Mouse (Mus musculus) hindbrain, postnatal 0 days (tissue): ENCODE data around the gene Got1. TPM values are rescaled to one million over a fixed set of nuclear protein-coding genes. Genes with fewer than 3 reads are reported as not detected.

ENCODE experiments used
- ATAC-seq: fragments of 200-750 bp; cut with Nextera tagmentation; 2 replicates; pipeline ENCODE4 v1.8.0; 2017; ENCODE audit warnings: mild to moderate bottlenecking, moderate TSS enrichment, moderate library complexity
- DNase-seq: peaks from one replicate; pipeline ENCODE4 v3.0.0-alpha.2; 2015; ENCODE audit warnings: low spot score
- H3K27ac ChIP-seq: fragments of 300-500 bp; sonication (generic); 2 replicates; pipeline ENCODE4 v1.5.1; 2014; ENCODE audit warnings: mild to moderate bottlenecking
- H3K27me3 ChIP-seq: fragments of 300-500 bp; sonication (generic); 2 replicates; pipeline ENCODE4 v1.6.1; 2014; ENCODE audit warnings: low read length, mixed read lengths; ENCODE audit not compliant: insufficient read depth
- H3K36me3 ChIP-seq: fragments of 300-500 bp; sonication (generic); 2 replicates; pipeline ENCODE4 v1.6.1; 2014; ENCODE audit warnings: low read length, mixed read lengths; ENCODE audit not compliant: insufficient read depth
- H3K4me1 ChIP-seq: fragments of 300-500 bp; sonication (generic); 2 replicates; pipeline ENCODE4 v1.6.1; 2014; ENCODE audit warnings: antibody characterized with exemption, low read length, mixed read lengths; ENCODE audit not compliant: insufficient read depth
- H3K4me2 ChIP-seq: fragments of 300-500 bp; sonication (generic); 2 replicates; pipeline ENCODE4 v1.6.1; 2014; ENCODE audit warnings: low read depth, mild to moderate bottlenecking, low read length, moderate library complexity, mixed read lengths
- H3K4me3 ChIP-seq: fragments of 300-500 bp; sonication (generic); 2 replicates; pipeline ENCODE4 v1.5.1; 2014; ENCODE audit warnings: low read length
- H3K9ac ChIP-seq: fragments of 300-500 bp; sonication (generic); replicated peaks from 2 replicates; pipeline ENCODE4 v1.6.1; 2014; ENCODE audit warnings: mild to moderate bottlenecking, low read length, moderate library complexity, mixed read lengths
- H3K9me3 ChIP-seq: fragments of 300-500 bp; sonication (generic); 2 replicates; pipeline ENCODE4 v1.6.1; 2016; ENCODE audit warnings: low read length, mixed read lengths
- CTCF ChIP-seq: IDR thresholded peaks from 2 replicates; pipeline ENCODE4 v1.5.1; 2016; ENCODE audit warnings: antibody characterized with exemption, control low read depth, low read depth
- WGBS: fragments of 180-500 bp; shearing (Covaris S2); extraction: QIAGEN DNeasy Blood & Tissue Kit; methylation state at CpG from one replicate; pipeline ENCODE4 v1.1.7; 2014; 5-methylcytosine and 5-hydroxymethylcytosine counted together
- polyA plus RNA-seq: library from polyadenylated mRNA; unstranded; fragments of >200 nt; fragmentation: Nextera tagmentation; extraction: Ambion mirVana; gene quantifications from 2 replicates; pipeline ENCODE4 v1.2.1, GENCODE M21; 2015
- total RNA-seq: library from RNA; depleted of rRNA; stranded (reverse); fragments of >200 nt; gene quantifications from 2 replicates; pipeline ENCODE4 v1.2.3, GENCODE M21; 2014

Gene Got1
- total and polyA plus RNA-seq, 2 experiments from 2014 or later = 132 to 136 TPM

GRCm38 (mm10) chr19:43523551-43523950, 854 bp downstream of the Got1 start:
- Histone ChIP-seq H3K36me3 (no peaks in the 10 kb centered on the region), H3K9me3 (no peaks in the 10 kb centered on the region), H3K27me3 (no peaks in the 10 kb centered on the region), H3K4me2 (peak overlapping the region; percentile 88), H3K4me1 (peaks cover 6% of the 10 kb centered on the region), H3K27ac (peak overlapping the region; percentile 79; the same call in 1 of the 2 replicates), H3K4me3 (peak overlapping the region; percentile 76), H3K9ac (peak overlapping the region; percentile 45)
- no peak for TF ChIP-seq CTCF
- WGBS = 10% methylated on average over 12 of the region's 12 CpGs
- DNase-seq = peak; percentile 47
- ATAC-seq = no peak

GRCm38 (mm10) chr19:43521996-43522395, 2.4 kb downstream of the Got1 start:
- no peak overlapping the region for H3K27ac ChIP-seq
- DNase-seq (no peak), ATAC-seq (no peak)
- no peaks in the 10 kb centered on the region for H3K36me3 ChIP-seq
- no peak for TF ChIP-seq CTCF
- H3K27me3 ChIP-seq = no peaks in the 10 kb centered on the region
- H3K9ac ChIP-seq = no peak overlapping the region
- no peaks in the 10 kb centered on the region for H3K9me3 ChIP-seq
- 72% methylated on average over 9 of the region's 9 CpGs for WGBS
- H3K4me3 ChIP-seq = no peak overlapping the region
- peak overlapping the region; percentile 42 for H3K4me2 ChIP-seq
- H3K4me1 ChIP-seq = peaks cover 6% of the 10 kb centered on the region

DNA sequence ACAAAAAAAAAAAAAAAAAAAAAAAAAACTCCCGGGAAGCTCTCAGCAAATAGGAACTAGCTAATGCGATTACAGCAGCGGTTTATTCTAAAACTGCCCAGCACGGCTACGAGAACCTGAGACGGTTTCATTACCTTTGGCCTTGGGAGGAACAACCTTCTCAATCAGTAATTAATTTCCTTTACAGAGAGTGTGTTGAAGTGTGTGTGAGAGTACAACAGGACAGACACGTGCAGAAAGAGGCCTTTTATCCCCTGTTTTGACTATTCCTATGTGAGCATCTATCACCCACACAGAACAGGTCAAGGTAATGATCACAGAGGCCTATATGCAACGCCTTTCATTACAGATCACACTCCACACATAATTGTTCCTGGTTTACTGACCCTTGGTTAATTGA, 3.0 kb downstream of the Got1 start:
- Histone ChIP-seq H3K27ac (no peak overlapping the region), H3K27me3 (no peaks in the 10 kb centered on the region), H3K4me3 (peak overlapping the region; percentile 8; the same call in 1 of the 2 replicates), H3K9ac (no peak overlapping the region), H3K36me3 (no peaks in the 10 kb centered on the region), H3K9me3 (no peaks in the 10 kb centered on the region), H3K4me1 (peaks cover 6% of the 10 kb centered on the region), H3K4me2 (peak overlapping the region; percentile 42)
- TF ChIP-seq CTCF = no peak
- DNase-seq (no peak), ATAC-seq (no peak)
- WGBS = 25% methylated on average over 8 of the region's 8 CpGs

DNA sequence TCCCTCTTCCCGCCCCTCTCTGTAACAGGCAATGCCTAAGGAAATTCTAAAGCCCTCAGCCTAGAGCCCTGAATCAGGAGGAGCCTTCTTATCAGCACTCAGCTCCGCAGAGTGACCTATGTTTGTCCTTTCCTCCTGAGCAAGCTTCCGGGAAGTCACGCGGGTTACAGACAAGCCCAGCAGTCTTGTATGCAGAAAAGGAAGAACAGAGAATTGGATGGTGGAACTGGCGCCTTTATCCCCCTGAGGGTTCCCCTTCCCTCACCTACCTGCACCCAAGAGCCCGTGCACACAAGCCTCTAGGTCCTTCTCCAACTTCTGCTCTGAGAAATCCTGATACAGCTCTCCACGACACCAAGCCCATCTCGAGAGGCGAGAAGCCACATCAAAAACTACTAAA, 4.0 kb downstream of the Got1 start:
- 75% methylated on average over 9 of the region's 10 CpGs for WGBS
- Histone ChIP-seq H3K27ac (no peak overlapping the region), H3K9ac (0 out of 2 replicates have a peak overlapping the region, but pooled peaks have one; percentile 7), H3K36me3 (0 out of 2 replicates have a peak, but pooled peaks cover 3% of the 10 kb centered on the region), H3K4me1 (peaks cover 5% of the 10 kb centered on the region), H3K4me3 (no peak overlapping the region), H3K9me3 (no peaks in the 10 kb centered on the region), H3K4me2 (peak overlapping the region; percentile 42; the same call in 1 of the 2 replicates), H3K27me3 (no peaks in the 10 kb centered on the region)
- DNase-seq = no peak
- no peak for ATAC-seq
- TF ChIP-seq CTCF = no peak

GRCm38 (mm10) chr19:43519226-43519625, 5.2 kb downstream of the Got1 start:
- 0 out of 2 replicates have a peak, but pooled peaks cover 12% of the 10 kb centered on the region for H3K36me3 ChIP-seq
- H3K4me2 ChIP-seq = no peak overlapping the region
- no peak for ATAC-seq
- H3K27me3 ChIP-seq = no peaks in the 10 kb centered on the region
- no peak for TF ChIP-seq CTCF
- H3K9me3 ChIP-seq = no peaks in the 10 kb centered on the region
- no peak overlapping the region for H3K4me3 ChIP-seq
- H3K27ac ChIP-seq = no peak overlapping the region
- H3K9ac ChIP-seq = no peak overlapping the region
- no peaks in the 10 kb centered on the region for H3K4me1 ChIP-seq
- 66% methylated on average over 10 of the region's 10 CpGs for WGBS
- DNase-seq = no peak

GRCm38 (mm10) chr19:43518261-43518660, 6.1 kb downstream of the Got1 start:
- WGBS = 81% methylated on average over 7 of the region's 7 CpGs
- ATAC-seq = no peak
- no peak overlapping the region for H3K9ac ChIP-seq

DNA sequence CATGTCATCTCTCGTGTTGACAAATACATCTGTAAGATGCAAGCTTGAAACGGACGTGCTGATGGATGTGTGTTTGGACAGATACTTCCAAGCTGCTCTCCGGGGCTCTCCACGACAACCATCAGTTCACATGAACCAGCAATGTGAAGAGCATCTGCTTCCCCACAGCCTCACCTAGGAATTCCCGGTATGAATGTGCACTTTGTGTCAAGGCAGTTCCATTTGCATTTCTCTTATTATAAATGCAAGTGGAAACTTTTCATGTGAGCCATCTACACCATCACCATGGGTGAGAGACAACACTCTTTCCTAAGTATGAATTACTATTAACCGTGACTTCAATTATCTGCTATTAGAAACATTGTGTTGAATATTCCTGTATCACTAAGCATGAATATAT, 6.6 kb downstream of the Got1 start:
- no peak overlapping the region for H3K9ac ChIP-seq
- H3K36me3 ChIP-seq = 0 out of 2 replicates have a peak, but pooled peaks cover 16% of the 10 kb centered on the region
- no peaks in the 10 kb centered on the region for H3K9me3 ChIP-seq
- H3K27me3 ChIP-seq = no peaks in the 10 kb centered on the region
- no peak overlapping the region for H3K4me3 ChIP-seq
- TF ChIP-seq CTCF = no peak
- no peak overlapping the region for H3K4me2 ChIP-seq
- H3K4me1 ChIP-seq = no peaks in the 10 kb centered on the region
- no peak overlapping the region for H3K27ac ChIP-seq
- no peak for DNase-seq
- ATAC-seq = no peak
- WGBS = 46% methylated on average over 7 of the region's 7 CpGs

More at GRCm38 (mm10) chr19:43518261-43518660, 6.1 kb downstream of the Got1 start:
- H3K9me3 ChIP-seq = no peaks in the 10 kb centered on the region
- no peak overlapping the region for H3K27ac ChIP-seq
- H3K4me1 ChIP-seq = no peaks in the 10 kb centered on the region
- 0 out of 2 replicates have a peak, but pooled peaks cover 16% of the 10 kb centered on the region for H3K36me3 ChIP-seq
- no peaks in the 10 kb centered on the region for H3K27me3 ChIP-seq
- TF ChIP-seq CTCF = no peak
- H3K4me3 ChIP-seq = no peak overlapping the region
- DNase-seq = no peak
- H3K4me2 ChIP-seq = no peak overlapping the region
